Mouse (Mus musculus) ES-Bruce4 (cell line): ENCODE data around the gene Lcn12.

Experiments used
- CTCF ChIP-seq: IDR thresholded peaks from one replicate; pipeline ENCODE4 v1.8.1; 2011; ENCODE audit warnings: low read depth, low read length
- EP300 ChIP-seq: IDR thresholded peaks from 2 replicates; pipeline ENCODE4 v1.6.1; 2011; ENCODE audit warnings: low read depth, low read length; ENCODE audit not compliant: insufficient read depth
- POLR2A ChIP-seq: IDR thresholded peaks from one replicate; pipeline ENCODE4 v1.8.1; 2011; ENCODE audit warnings: low read length; ENCODE audit not compliant: insufficient read depth

DNA sequence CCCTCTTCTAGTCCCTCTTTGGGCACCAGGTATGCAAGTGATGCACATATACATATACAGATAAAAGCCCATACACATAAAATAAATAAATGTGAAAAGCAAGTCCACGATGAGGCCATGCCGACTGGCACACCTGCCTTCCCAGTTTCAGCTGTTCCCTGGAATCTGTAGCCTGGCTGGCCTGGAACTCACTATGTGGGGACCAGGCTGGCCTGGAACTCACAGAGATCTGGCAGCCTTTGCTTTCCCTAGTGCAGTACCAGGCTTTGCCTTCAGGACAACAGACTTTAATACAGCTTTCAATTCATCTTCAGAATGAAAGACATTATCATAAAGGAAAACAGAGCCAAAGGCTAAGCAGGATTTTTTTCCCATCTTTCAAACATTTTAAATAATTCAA is 40.0 kb upstream of the Lcn12 start:
- TF ChIP-seq CTCF (no peak), EP300 (no peak), POLR2A (no peak)
